Mouse (Mus musculus): ENCODE measurements around the gene A930002H24Rik. TPM values are rescaled to one million over a fixed set of nuclear protein-coding genes. Genes with fewer than 3 reads are reported as not detected.

Gene A930002H24Rik
- not detected for polyA plus RNA-seq (2015; fragmentation: Illumina TruSeq; extraction: RNeasy Lipid Tissue Mini Kit (QIAGEN cat#74804); ENCODE audit: insufficient read depth, low read depth, low replicate concordance)

GRCm38 (mm10) chr17:63863647-63864149 is at the start of gene A930002H24Rik:
TSS of gene A930002H24Rik (minus strand) at chr17:63863791.

GRCm38 (mm10) chr17:63863012-63863630 is 470 bp downstream of the A930002H24Rik start, which contains the start of gene Fer:
TSS of gene Fer (plus strand) at chr17:63863062.

Other genes starting within 250 kb of the A930002H24Rik start
- gene Fer, start 729 bp downstream of the A930002H24Rik start, polyA plus RNA-seq (2015; fragmentation: Illumina TruSeq; extraction: RNeasy Lipid Tissue Mini Kit (QIAGEN cat#74804); ENCODE audit: insufficient read depth, low read depth, low replicate concordance): 3.2 TPM

All from pancreas, adult 10 weeks (tissue).